Mouse (Mus musculus) B cell, adult 67 days (primary cell): ENCODE results near the gene Vmn1r54. TPM values are rescaled to one million over a fixed set of nuclear protein-coding genes. Genes with fewer than 3 reads are reported as not detected.

Source experiments
- total RNA-seq, 2 experiments: library from RNA; stranded (reverse); gene quantifications; 4 replicates each; pipeline ENCODE4 v1.2.4; 2023

Gene Vmn1r54
- not detected for total RNA-seq

DNA sequence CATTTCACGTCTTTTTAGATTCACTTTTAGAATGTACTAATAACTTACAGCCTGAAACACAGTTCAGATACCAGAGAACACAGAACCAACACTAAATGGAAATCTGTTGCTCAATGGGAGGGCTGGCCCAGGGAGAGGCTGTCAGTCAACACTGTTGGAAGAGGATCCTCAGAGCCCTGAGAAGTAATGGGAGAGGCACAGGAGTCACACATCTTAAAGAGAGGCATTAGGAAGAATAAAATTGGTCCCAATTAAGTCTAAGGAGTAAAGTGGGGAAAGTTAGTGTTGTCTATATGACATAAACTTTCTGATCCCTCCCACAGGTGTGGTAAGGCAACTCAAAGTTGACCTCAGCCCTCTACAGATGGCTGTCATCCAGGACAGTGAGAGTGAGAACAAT is at the start of gene Vmn1r54:
Gene Vmn1r54 (plus strand): TSS at position 301 of the 400 bp plus-strand sequence.

DNA sequence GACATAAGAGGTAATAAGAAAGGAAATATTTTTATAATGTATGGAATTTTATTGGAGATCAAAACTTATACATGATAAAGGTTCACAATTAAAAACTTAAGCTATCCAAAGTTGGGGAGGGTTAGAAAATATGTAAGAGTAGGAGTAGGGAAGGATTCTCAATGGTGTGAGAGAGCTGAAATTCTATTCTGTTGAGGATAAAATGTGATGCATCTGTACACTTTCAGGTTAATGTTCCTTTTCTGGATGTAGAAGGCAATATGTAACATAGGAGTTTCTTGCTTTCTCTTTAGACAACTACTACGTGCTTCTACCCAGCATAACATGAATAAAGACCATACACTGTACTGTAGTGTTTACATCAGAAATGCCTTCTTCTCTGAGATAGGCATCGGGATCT is 43.6 kb upstream of the Vmn1r54 start, which contains the start of gene V1ra8:
Gene V1ra8 (plus strand): TSS at position 301 of the 400 bp plus-strand sequence.

DNA sequence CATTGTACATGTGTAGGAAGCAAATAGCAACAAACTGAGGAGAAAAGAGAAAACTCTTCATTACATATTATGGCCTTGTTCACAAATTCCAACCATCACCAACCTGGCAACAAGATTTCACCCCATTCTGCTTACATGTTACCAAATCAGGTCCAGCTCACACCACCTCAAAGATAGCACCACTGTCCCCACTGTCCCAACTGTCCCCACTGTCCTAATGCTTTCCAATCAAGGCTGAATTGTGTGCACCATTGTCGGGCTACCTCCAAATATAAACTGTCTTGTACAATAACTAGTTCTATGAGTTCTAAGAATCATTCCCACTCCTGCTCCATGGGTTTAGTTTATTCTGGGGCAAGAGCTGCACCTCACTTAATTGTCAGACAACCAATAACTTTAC is 21.8 kb upstream of the Vmn1r54 start, which contains the start of gene Vmn1r53:
Gene Vmn1r53 (minus strand): TSS at position 101 of the 400 bp plus-strand sequence.

DNA sequence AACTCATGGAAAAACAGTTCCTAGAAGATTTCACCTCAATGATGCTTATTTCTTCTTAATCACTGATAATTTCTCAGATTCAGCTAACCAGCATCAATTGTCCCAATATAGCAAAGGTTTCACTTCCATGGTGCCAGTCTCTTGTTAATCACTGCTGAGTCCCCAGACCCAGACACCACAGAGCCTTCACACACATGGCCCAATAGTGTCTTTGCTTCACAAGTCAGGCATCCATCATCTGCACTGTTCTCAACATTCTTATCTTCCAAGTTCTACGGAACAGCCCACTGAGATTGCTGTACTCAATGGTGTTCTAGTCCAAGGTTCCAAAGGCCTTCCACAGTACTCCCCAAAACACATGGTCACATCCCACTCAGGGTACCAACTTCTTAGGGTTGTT is 54.8 kb downstream of the Vmn1r54 start, which contains the start of gene BC048671:
Gene BC048671 (plus strand): TSS at position 301 of the 400 bp plus-strand sequence.

Other genes starting within 250 kb of the Vmn1r54 start
- gene Vmn1r47, start 230.2 kb upstream of the Vmn1r54 start, total RNA-seq = not detected
- not detected for gene Vmn1r48, start 209.5 kb upstream of the Vmn1r54 start, total RNA-seq
- gene Vmn1r49, start 167.8 kb upstream of the Vmn1r54 start, total RNA-seq = not detected
- gene Vmn1r50, start 144.9 kb upstream of the Vmn1r54 start, total RNA-seq = not detected
- not detected for gene Vmn1r51, start 123.7 kb upstream of the Vmn1r54 start, total RNA-seq
- gene Vmn1r52, start 71.5 kb upstream of the Vmn1r54 start, total RNA-seq = not detected
- not detected for gene V1ra8, start 43.5 kb upstream of the Vmn1r54 start, total RNA-seq
- gene Vmn1r53, start 21.9 kb upstream of the Vmn1r54 start, total RNA-seq = not detected
- not detected for gene BC048671, start 54.9 kb downstream of the Vmn1r54 start, total RNA-seq
- not detected for gene Chst13, start 78.9 kb downstream of the Vmn1r54 start, total RNA-seq
- gene Uroc1, start 87.0 kb downstream of the Vmn1r54 start, total RNA-seq = not detected
- gene Zxdc, start 123.2 kb downstream of the Vmn1r54 start, total RNA-seq = 10 to 100 TPM; 30.2 to 32.8 TPM
- gene Cfap100, start 182.5 kb downstream of the Vmn1r54 start, total RNA-seq = not detected
- not detected for gene Klf15, start 216.3 kb downstream of the Vmn1r54 start, total RNA-seq
- gene Aldh1l1, start 240.1 kb downstream of the Vmn1r54 start, total RNA-seq = not detected